Comparison of ENCODE assay signal across 22 mouse cellular contexts in the genomic region with DNA sequence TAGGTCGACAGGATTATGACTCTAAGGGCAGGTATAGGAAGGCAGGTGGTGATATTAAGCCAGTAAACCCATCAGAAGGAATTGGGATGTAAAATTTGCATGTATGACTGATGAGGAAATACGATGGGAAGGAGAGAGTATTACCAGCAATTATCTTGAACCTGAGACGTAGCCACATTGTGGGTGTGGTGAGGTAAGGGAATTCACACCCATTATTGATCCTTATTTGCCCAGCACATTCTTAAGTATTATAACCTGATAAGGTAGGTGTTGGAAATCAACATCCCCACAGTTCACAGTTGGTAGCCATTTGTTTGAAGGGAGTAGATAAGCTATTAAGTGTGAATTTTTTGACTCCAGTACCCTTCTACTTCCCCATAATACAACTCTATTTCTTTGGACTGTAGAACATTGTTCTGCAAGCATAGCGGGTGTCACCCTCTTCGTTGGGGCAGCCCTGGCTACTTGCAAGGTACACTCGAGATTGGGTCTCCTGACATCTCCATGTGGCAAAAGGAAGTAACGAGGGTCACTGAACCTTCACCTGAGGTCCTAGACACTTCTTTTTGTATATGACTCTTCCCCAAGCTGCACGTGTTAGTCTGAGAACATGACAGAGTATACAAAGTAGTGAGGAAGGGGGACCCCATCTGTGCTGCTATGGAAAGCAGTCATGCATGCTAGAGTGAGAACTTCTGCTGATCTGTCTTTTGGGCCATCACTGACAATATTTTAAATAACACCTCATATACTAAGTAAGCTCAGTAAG.
A peak's percentile ranks its signal among the peaks of the same experiment; 100 is the strongest.
DNase-seq lines count a peak whose midpoint lies in the region; ATAC-seq and TF ChIP-seq lines count a peak whose summit lies in the region.
"Had no signal": no experiment of that assay in that cellular context is flagged by ENCODE, and none has a peak within 500 bp of the region (broad histone marks: within the 10 kb centered on the region; RNA-seq: fewer than 3 reads in every experiment).

No protein-coding gene starts in this region.

- no peaks in the 10 kb centered on the region for H3K79me2 ChIP-seq in C2C12 (ENCODE audit: control insufficient read depth, insufficient read depth)
- H3K79me2 ChIP-seq in myocyte (ENCODE audit: control insufficient read depth, insufficient read depth) = no peaks in the 10 kb centered on the region

- no peak overlapping the region for H3K27ac ChIP-seq in stomach, postnatal 0 days (replicated peaks)
- no peak overlapping the region for H3K27ac ChIP-seq in forebrain, embryonic 11.5 days (ENCODE audit: low read depth, low read length)
- H3K27ac ChIP-seq: embryonic facial prominence, embryonic 10.5 days; forebrain, embryonic 10.5 days; forebrain, embryonic 15.5 days; heart, embryonic 10.5 days; hindbrain, embryonic 10.5 days; hindbrain, embryonic 15.5 days had no signal

- H3K79me3 ChIP-seq in C2C12 (ENCODE audit: low read depth) = no peaks in the 10 kb centered on the region

- H3K36me3 ChIP-seq in C2C12 (ENCODE audit: control insufficient read depth, insufficient read depth) (no peaks in the 10 kb centered on the region), myocyte (ENCODE audit: control insufficient read depth, insufficient read depth) (no peaks in the 10 kb centered on the region)
- no peaks in the 10 kb centered on the region for H3K36me3 ChIP-seq in stomach, postnatal 0 days (ENCODE audit: control insufficient read depth, insufficient read depth, low read length)
- H3K36me3 ChIP-seq in forebrain, embryonic 11.5 days (ENCODE audit: control insufficient read depth, insufficient read depth, low read length) = no peaks in the 10 kb centered on the region
- H3K36me3 ChIP-seq: embryonic facial prominence, embryonic 10.5 days; forebrain, embryonic 10.5 days; forebrain, embryonic 15.5 days; heart, embryonic 10.5 days; hindbrain, embryonic 10.5 days; hindbrain, embryonic 15.5 days had no signal

- WGBS in stomach, postnatal 0 days = 56% methylated on average over 8 of the region's 8 CpGs
- WGBS in forebrain, embryonic 11.5 days = 83% methylated on average over 8 of the region's 8 CpGs

- ATAC-seq in stomach, postnatal 0 days (ENCODE audit: low FRiP score, low TSS enrichment) = peak; percentile 81
- no peak for ATAC-seq in forebrain, embryonic 11.5 days (replicated peaks; ENCODE audit: low FRiP score)
- ATAC-seq: forebrain, embryonic 15.5 days; inflammation-experienced regulatory T-cells, adult 6 months had no signal

- H3K9me3 ChIP-seq in stomach, postnatal 0 days (ENCODE audit: control insufficient read depth, low read length) = no peaks in the 10 kb centered on the region
- no peaks in the 10 kb centered on the region for H3K9me3 ChIP-seq in forebrain, embryonic 11.5 days (ENCODE audit: control insufficient read depth, low read length)
- H3K9me3 ChIP-seq: embryonic facial prominence, embryonic 10.5 days; forebrain, embryonic 10.5 days; forebrain, embryonic 15.5 days; heart, embryonic 10.5 days; hindbrain, embryonic 10.5 days; hindbrain, embryonic 15.5 days had no signal

- no peak for TF ChIP-seq POLR2A in myocyte (IDR thresholded peaks at IDR 0.05; ENCODE audit: insufficient read length, low read depth)

- peak; percentile 18 for DNase-seq in induced T-regulatory cell, adult 2 months (ENCODE audit: low read depth)
- no peak for DNase-seq in stomach, postnatal 0 days (ENCODE audit: low spot score)
- DNase-seq in forebrain, embryonic 11.5 days (ENCODE audit: low spot score) = no peak
- no peak for DNase-seq in heart, postnatal 14 days
- DNase-seq in heart, postnatal 25 days (ENCODE audit: low spot score) = no peak
- DNase-seq: adrenal gland, adult 2 months; adrenal gland, postnatal 25 days; cerebellum, adult 18-20 months; cerebellum, postnatal 10 days; gastrocnemius, postnatal 10 days; heart, adult 18-20 months; heart, postnatal 10 days had no signal

- no peak for TF ChIP-seq CTCF in C2C12 (IDR thresholded peaks at IDR 0.05; ENCODE audit: control insufficient read depth, insufficient read depth, insufficient read length)
- TF ChIP-seq CTCF in stomach, postnatal 0 days (IDR thresholded peaks at IDR 0.05; ENCODE audit: low read depth) = no peak

- H3K4me1 ChIP-seq in stomach, postnatal 0 days (replicated peaks; ENCODE audit: control insufficient read depth, insufficient read depth) = no peaks in the 10 kb centered on the region
- H3K4me1 ChIP-seq in forebrain, embryonic 11.5 days (replicated peaks; ENCODE audit: control insufficient read depth, insufficient read depth, low read length) = no peaks in the 10 kb centered on the region
- H3K4me1 ChIP-seq: hindbrain, embryonic 15.5 days had no signal

- no peak for TF ChIP-seq EP300 in stomach, postnatal 0 days (optimal IDR thresholded peaks at IDR 0.05)

- H3K4me3 ChIP-seq in C2C12 (ENCODE audit: insufficient read depth, poor library complexity, severe bottlenecking) = no peak overlapping the region
- H3K4me3 ChIP-seq in myocyte = no peak overlapping the region
- no peak overlapping the region for H3K4me3 ChIP-seq in stomach, postnatal 0 days (ENCODE audit: low read depth, low read length)
- no peak overlapping the region for H3K4me3 ChIP-seq in forebrain, embryonic 11.5 days (ENCODE audit: low read depth, low read length)
- H3K4me3 ChIP-seq: embryonic facial prominence, embryonic 10.5 days; erythroblast, embryonic 14.5 days; forebrain, embryonic 10.5 days; forebrain, embryonic 15.5 days; heart, embryonic 10.5 days; hindbrain, embryonic 10.5 days; hindbrain, embryonic 15.5 days had no signal

- H3ac ChIP-seq in C2C12 (ENCODE audit: control insufficient read depth, insufficient read length, low read depth) (no peak overlapping the region), myocyte (ENCODE audit: control insufficient read depth, insufficient read length) (no peak overlapping the region)

- no peak overlapping the region for H3K9ac ChIP-seq in stomach, postnatal 0 days (ENCODE audit: low read length)
- H3K9ac ChIP-seq in forebrain, embryonic 11.5 days (ENCODE audit: low read length) = no peak overlapping the region
- H3K9ac ChIP-seq: forebrain, embryonic 15.5 days; hindbrain, embryonic 15.5 days had no signal

- intact Hi-C loops in heart, postnatal 14 days (cut with DNase I) = no loop called here
- intact Hi-C loops in heart, postnatal 25 days (cut with DNase I) = loop anchor here (5.0 kb wide), 1 partner anchor 102 kb away; a partner anchor contains a TSS

- H3K27me3 ChIP-seq in C2C12 (ENCODE audit: control insufficient read depth, insufficient read depth, insufficient read length) = no peaks in the 10 kb centered on the region
- H3K27me3 ChIP-seq in myocyte (ENCODE audit: control insufficient read depth, insufficient read depth, insufficient read length) = no peaks in the 10 kb centered on the region
- H3K27me3 ChIP-seq in stomach, postnatal 0 days (ENCODE audit: control insufficient read depth, insufficient read depth, low read length) = no peaks in the 10 kb centered on the region
- H3K27me3 ChIP-seq in forebrain, embryonic 11.5 days (ENCODE audit: control insufficient read depth, insufficient read depth, low read length) = no peaks in the 10 kb centered on the region
- H3K27me3 ChIP-seq: forebrain, embryonic 15.5 days; hindbrain, embryonic 15.5 days had no signal

- H3K4me2 ChIP-seq in myocyte (ENCODE audit: low read depth) = peak overlapping the region; percentile 24
- H3K4me2 ChIP-seq in stomach, postnatal 0 days (replicated peaks; ENCODE audit: low read depth) = no peak overlapping the region
- no peak overlapping the region for H3K4me2 ChIP-seq in forebrain, embryonic 11.5 days (ENCODE audit: low read depth, low read length, severe bottlenecking)
- H3K4me2 ChIP-seq: forebrain, embryonic 15.5 days; hindbrain, embryonic 15.5 days had no signal

TF ChIP-seq in C2C12, 6 proteins besides CTCF, POLR2A, EP300 and RAD21:
- no peak for TF ChIP-seq MAX (IDR thresholded peaks at IDR 0.05)
- peak; percentile 46 for TF ChIP-seq MYOD1 (IDR thresholded peaks at IDR 0.05; ENCODE audit: control insufficient read depth, insufficient read length, low read depth)

TF ChIP-seq in myocyte, 11 proteins besides CTCF, POLR2A, EP300 and RAD21:
- TF ChIP-seq MAX (IDR thresholded peaks at IDR 0.05; ENCODE audit: low read depth) (no peak), USF1 (IDR thresholded peaks at IDR 0.05; ENCODE audit: low read depth) (no peak), MYOG (IDR thresholded peaks at IDR 0.05; ENCODE audit: control insufficient read depth in 1 of 3, insufficient read depth in 1 of 3, insufficient read length in 2 of 3, low read depth in 2 of 3) (no peak), POLR2AphosphoS2 (IDR thresholded peaks at IDR 0.05; ENCODE audit: insufficient read length, low read depth) (no peak), SRF (IDR thresholded peaks at IDR 0.05; ENCODE audit: control insufficient read depth, insufficient read length, low read depth) (no peak), CEBPB (IDR thresholded peaks at IDR 0.05; ENCODE audit: insufficient read depth, poor library complexity, severe bottlenecking) (no peak), REST (IDR thresholded peaks at IDR 0.05; ENCODE audit: insufficient read depth, insufficient read length) (no peak)
